Mouse (Mus musculus) C2C12 (cell line): ENCODE results near the gene Magi1. TPM values are rescaled to one million over a fixed set of nuclear protein-coding genes. Genes with fewer than 3 reads are reported as not detected.

Experiments used
- H3K27me3 ChIP-seq: one replicate; pipeline ENCODE4 v1.6.1; 2011; ENCODE audit not compliant: control insufficient read depth, insufficient read depth, insufficient read length
- H3K36me3 ChIP-seq: one replicate; pipeline ENCODE4 v1.6.1; 2011; ENCODE audit not compliant: control insufficient read depth, insufficient read depth
- H3K4me3 ChIP-seq: one replicate; pipeline ENCODE4 v1.5.1; 2011; ENCODE audit warnings: mild to moderate bottlenecking, control low read depth; ENCODE audit not compliant: poor library complexity, insufficient read depth, severe bottlenecking
- H3K79me2 ChIP-seq: one replicate; pipeline ENCODE4 v1.6.1; 2011; ENCODE audit not compliant: control insufficient read depth, insufficient read depth
- H3K79me3 ChIP-seq: one replicate; pipeline ENCODE4 v1.6.1; 2011; ENCODE audit warnings: low read depth, control low read depth
- H3ac ChIP-seq: one replicate; pipeline ENCODE3; 2011; ENCODE audit warnings: low read depth; ENCODE audit not compliant: control insufficient read depth, insufficient read length
- CEBPB ChIP-seq: IDR thresholded peaks from one replicate; pipeline ENCODE4 v1.6.1; 2011; ENCODE audit warnings: low read depth, mild to moderate bottlenecking, control low read depth, moderate library complexity
- CTCF ChIP-seq: IDR thresholded peaks from one replicate; pipeline ENCODE4 v1.5.1; 2011; ENCODE audit not compliant: control insufficient read depth, insufficient read depth, insufficient read length
- FOSL1 ChIP-seq: IDR thresholded peaks from one replicate; pipeline ENCODE4 v1.8.0; 2011; ENCODE audit warnings: mild to moderate bottlenecking, low read length; ENCODE audit not compliant: poor library complexity, insufficient read depth, severe bottlenecking
- MAX ChIP-seq: IDR thresholded peaks from one replicate; pipeline ENCODE4 v1.6.1; 2011; ENCODE audit warnings: mild to moderate bottlenecking, control low read depth
- MYOD1 ChIP-seq: IDR thresholded peaks from one replicate; pipeline ENCODE4 v1.6.1; 2011; ENCODE audit warnings: low read depth; ENCODE audit not compliant: control insufficient read depth, insufficient read length
- MYOG ChIP-seq: IDR thresholded peaks from one replicate; pipeline ENCODE4 v1.6.1; 2011; ENCODE audit not compliant: control insufficient read depth, insufficient read length; ENCODE audit errors: extremely low read depth
- USF1 ChIP-seq: IDR thresholded peaks from one replicate; pipeline ENCODE4 v1.6.1; 2011; ENCODE audit warnings: low read depth, mild to moderate bottlenecking, control low read depth, moderate library complexity
- polyA plus RNA-seq: library from polyadenylated mRNA; unstranded; fragments of >200 nt; fragmentation: generic; extraction: Trizol; gene quantifications from one replicate; pipeline ENCODE4 v1.2.1, GENCODE M21; 2012; ENCODE audit warnings: missing spikeins

Magi1 gene
- polyA plus RNA-seq, 1 experiment, result 3.8 TPM

- H3K79me3 ChIP-seq, result no peaks in the 10 kb centered on the region
- TF ChIP-seq MAX (no peak), CEBPB (no peak), MYOD1 (no peak), FOSL1 (no peak), CTCF (no peak), USF1 (no peak), MYOG (no peak)
- no peak overlapping the region for H3K4me3 ChIP-seq
- H3K27me3 ChIP-seq, result no peaks in the 10 kb centered on the region
- no peaks in the 10 kb centered on the region for H3K36me3 ChIP-seq
- no peaks in the 10 kb centered on the region for H3K79me2 ChIP-seq
- no peak overlapping the region for H3ac ChIP-seq
These were observed 390.8 kb downstream of the Magi1 start for GRCm38 (mm10) chr6:93892922-93893321.

DNA sequence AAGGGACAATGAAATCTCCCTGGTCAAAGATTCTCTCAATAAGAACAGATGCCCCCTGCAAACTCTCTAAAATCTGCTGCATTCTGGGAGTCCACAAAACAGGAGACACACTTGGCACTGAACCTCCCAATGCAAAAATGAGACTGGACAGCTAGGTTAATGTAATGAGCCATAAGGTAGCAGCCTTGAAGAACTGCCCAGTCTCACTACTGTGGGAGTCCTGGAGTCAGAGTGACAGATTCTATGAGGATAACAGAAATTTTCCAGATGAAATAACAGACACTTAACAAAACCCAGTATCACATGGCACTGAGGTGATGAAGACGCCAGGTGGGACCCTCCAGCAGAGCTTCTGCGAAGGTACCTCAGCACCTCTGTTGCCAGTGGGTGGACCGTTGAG, 393.7 kb downstream of the Magi1 start:
- H3K36me3 ChIP-seq, result no peaks in the 10 kb centered on the region
- no peak overlapping the region for H3K4me3 ChIP-seq
- TF ChIP-seq FOSL1 (no peak), MAX (no peak), CTCF (no peak), CEBPB (no peak), MYOG (no peak), MYOD1 (no peak), USF1 (no peak)
- H3K79me3 ChIP-seq, result no peaks in the 10 kb centered on the region
- no peaks in the 10 kb centered on the region for H3K79me2 ChIP-seq
- no peak overlapping the region for H3ac ChIP-seq
- no peaks in the 10 kb centered on the region for H3K27me3 ChIP-seq

- H3K79me2 ChIP-seq, result no peaks in the 10 kb centered on the region
- H3K36me3 ChIP-seq, result no peaks in the 10 kb centered on the region
- no peaks in the 10 kb centered on the region for H3K79me3 ChIP-seq
- no peak overlapping the region for H3ac ChIP-seq
- no peak overlapping the region for H3K4me3 ChIP-seq
- H3K27me3 ChIP-seq, result no peaks in the 10 kb centered on the region
- TF ChIP-seq CEBPB, result no peak
- no peak for TF ChIP-seq FOSL1
- TF ChIP-seq USF1, result no peak
These were observed 406.4 kb downstream of the Magi1 start for GRCm38 (mm10) chr6:93877337-93877736.

- Histone ChIP-seq H3K79me2 (no peaks in the 10 kb centered on the region), H3K27me3 (no peaks in the 10 kb centered on the region), H3K36me3 (no peaks in the 10 kb centered on the region), H3ac (no peak overlapping the region), H3K4me3 (no peak overlapping the region), H3K79me3 (no peaks in the 10 kb centered on the region)
- TF ChIP-seq FOSL1 (no peak), MAX (no peak), CEBPB (no peak), MYOD1 (no peak), MYOG (no peak)
These were observed 408.8 kb downstream of the Magi1 start for GRCm38 (mm10) chr6:93874936-93875335.

- no peak for TF ChIP-seq CTCF
- TF ChIP-seq USF1, result no peak
- H3K79me2 ChIP-seq, result no peaks in the 10 kb centered on the region
- no peaks in the 10 kb centered on the region for H3K27me3 ChIP-seq
- H3K36me3 ChIP-seq, result no peaks in the 10 kb centered on the region
- H3ac ChIP-seq, result no peak overlapping the region
- no peak overlapping the region for H3K4me3 ChIP-seq
- no peaks in the 10 kb centered on the region for H3K79me3 ChIP-seq
These were observed 409.3 kb downstream of the Magi1 start for GRCm38 (mm10) chr6:93874376-93874775.

- no peak overlapping the region for H3K4me3 ChIP-seq
- no peak for TF ChIP-seq MAX
- TF ChIP-seq CEBPB, result no peak
- no peak for TF ChIP-seq CTCF
- no peak for TF ChIP-seq FOSL1
- TF ChIP-seq USF1, result no peak
- TF ChIP-seq MYOD1, result no peak
- no peak for TF ChIP-seq MYOG
These were observed 410.2 kb downstream of the Magi1 start for GRCm38 (mm10) chr6:93873536-93873935.

DNA sequence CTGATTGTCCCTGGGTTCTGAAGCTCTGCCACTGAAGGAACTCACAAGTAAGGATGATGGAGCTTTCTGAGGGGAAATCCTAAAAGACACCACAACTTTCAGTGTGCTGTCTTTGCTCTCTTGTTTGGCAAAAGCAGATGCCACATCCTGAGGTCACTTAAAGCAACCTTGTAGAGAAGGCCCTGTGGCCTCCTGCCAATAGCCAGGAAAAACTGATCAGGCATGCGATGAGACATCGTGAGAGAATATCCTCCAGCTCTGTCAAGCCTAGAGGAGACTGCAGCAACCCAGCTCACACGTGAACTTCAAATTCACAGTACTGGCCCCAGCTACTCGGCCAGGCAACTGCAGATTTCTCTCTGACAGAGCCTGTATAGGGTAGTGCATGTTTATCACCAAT, 412.2 kb downstream of the Magi1 start:
- no peaks in the 10 kb centered on the region for H3K79me2 ChIP-seq
- TF ChIP-seq FOSL1 (no peak), USF1 (no peak), MYOD1 (no peak), CEBPB (no peak), CTCF (no peak), MYOG (no peak), MAX (no peak)

More at GRCm38 (mm10) chr6:93873536-93873935, 410.2 kb downstream of the Magi1 start:
- no peak overlapping the region for H3ac ChIP-seq
- H3K79me3 ChIP-seq, result no peaks in the 10 kb centered on the region
- no peaks in the 10 kb centered on the region for H3K36me3 ChIP-seq
- no peaks in the 10 kb centered on the region for H3K79me2 ChIP-seq
- no peaks in the 10 kb centered on the region for H3K27me3 ChIP-seq

More for the DNA sequence above, 412.2 kb downstream of the Magi1 start:
- Histone ChIP-seq H3K79me3 (no peaks in the 10 kb centered on the region), H3K4me3 (no peak overlapping the region), H3K27me3 (no peaks in the 10 kb centered on the region), H3K36me3 (no peaks in the 10 kb centered on the region), H3ac (no peak overlapping the region)
